Mouse (Mus musculus) T-helper 1 cell (primary cell): ENCODE measurements around the gene Myt1l.

Source experiments
- in situ Hi-C: fragments of 300-600 bp; cut with MboI, MseI; formaldehyde crosslinking; loops from one replicate; pipeline ENCODE4 v1.15.1; 2025; ENCODE audit warnings: high pct_unique_total_duplicates

Myt1l gene

DNA sequence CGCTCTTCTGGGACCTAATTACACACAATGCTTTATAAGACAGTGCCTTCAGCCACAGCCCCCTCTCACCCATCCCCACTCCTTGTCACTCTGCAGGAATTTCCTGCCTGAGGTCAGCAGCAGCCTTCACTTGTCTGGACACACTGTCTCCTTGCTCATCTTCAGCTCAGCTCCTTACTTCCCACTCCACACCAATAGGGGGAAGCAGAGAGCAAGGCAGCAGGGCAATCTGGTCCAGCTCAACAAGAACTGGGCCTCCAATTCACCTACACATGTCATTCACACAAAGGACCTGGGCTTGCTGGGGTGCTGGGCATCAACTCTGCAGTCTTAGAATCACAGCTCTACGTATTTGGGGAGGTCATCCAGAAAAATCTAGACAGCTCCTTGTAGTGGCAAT is 33.0 kb downstream of the Myt1l start:
- in situ Hi-C loops = no loop called here

DNA sequence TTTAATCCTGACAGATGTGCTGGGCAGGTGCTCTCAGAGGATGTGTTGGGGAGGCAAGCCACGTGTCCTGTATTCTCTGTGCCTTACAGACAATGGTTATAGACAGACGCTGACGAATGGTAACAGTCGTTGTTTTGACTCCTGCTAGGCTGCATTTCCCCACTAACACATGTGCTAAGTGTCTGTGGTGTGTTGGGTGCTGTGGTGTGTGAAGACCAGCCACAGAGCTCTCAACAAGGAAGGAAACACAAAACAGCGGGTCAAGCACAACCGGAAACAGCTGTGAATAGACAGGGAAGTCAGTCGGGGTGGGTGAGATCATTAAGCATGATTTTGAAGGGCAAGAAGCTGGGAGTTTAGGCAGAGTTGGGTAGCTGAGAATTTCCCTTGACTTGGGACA is 41.1 kb downstream of the Myt1l start:
- in situ Hi-C loops = no loop called here

DNA sequence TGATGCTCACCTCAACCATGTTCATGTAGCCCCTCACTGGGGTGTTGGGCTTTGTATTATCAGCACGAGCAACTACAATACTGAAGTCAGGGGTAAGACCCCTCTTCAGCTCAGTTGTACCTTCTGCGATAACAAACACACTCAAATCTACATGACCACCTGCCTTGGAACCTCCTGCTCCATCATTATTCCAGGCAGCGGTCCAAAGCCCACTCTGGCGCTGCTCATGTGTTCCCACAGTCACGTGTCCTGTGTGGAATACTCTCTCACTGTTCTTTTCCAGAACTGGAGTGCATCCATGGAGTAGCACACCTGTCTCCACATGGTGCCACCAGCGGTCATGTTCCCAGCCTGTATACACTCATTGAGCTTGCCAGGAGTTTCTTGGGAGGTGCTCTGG is 42.2 kb downstream of the Myt1l start:
- in situ Hi-C loops = no loop called here

DNA sequence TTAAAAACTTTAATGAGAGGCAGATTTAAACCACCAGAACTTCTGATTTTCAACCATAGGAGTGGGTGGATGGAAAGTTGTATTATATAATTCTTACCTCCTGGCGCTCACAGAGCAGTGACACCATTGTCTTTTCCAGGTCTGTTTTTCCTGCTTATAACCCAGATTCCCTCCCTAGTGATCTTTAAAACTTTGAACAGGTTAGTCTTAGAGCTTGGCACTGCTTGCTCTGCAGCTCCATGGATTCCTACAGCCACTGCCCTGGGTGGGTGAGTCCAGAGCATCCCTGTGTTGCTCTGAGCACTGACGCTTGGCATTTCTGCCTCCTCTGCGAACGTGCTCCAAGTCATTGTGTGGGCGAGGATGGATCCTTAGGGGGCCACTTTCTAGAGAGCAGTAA is 43.4 kb downstream of the Myt1l start:
- in situ Hi-C loops = no loop called here

DNA sequence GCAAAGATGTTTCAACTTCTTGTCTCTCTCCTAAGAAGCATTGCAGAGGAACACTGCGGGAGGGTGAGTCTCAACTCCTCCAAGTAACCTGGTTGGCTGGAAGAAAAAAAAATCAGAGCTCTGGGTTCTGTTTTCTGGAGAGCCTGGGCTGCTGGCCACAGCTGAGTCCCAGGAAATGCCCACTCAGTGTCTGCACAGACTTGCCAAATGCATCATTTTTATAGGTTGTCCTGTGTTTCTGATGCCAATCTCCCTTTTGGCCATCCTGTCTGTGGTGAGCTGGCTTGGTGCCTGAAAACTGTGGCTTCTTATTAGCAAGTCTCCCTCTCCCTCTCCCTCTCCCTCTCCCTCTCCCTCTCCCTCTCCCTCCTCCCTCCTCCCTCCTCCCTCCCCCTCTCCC is 65.6 kb downstream of the Myt1l start:
- in situ Hi-C loops = no loop called here

DNA sequence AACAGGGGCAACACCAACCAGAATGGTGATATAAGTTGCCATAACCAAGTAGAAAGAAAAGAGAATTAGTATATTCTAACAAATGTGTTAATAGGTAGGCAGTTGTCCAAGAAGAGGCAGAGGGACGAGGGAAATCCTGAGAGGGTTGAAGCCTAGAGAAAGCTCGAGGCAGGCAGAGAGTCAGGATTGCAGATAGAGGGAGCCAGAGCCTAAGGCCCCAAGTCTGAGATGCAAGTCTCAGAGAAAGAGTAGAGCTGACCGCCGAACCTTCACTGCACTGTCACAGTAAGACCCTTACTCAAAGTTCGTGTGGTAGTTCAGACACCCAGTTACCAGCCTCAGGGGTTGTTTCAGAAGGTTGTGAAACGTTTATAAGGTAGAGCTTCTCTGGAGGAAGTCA is 71.7 kb downstream of the Myt1l start:
- in situ Hi-C loops = no loop called here

DNA sequence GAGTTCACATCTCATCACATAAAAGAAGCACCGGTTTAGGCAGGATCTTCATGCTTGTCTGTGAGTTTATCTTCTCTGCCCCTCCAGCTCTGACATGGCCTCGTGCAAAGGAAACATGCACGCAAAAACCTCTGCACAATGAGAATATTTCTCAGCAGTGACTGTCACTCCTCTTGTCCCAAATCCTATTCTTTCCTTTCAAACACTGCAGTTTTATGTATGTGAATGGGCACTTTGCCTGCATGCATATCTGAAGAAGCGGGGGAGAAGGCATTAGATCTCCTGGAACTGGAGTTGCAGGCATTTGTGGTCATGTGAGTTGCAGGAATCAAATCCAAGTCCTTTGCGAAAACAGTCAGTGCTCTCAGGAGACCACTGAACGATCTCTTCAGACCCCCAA is 73.0 kb downstream of the Myt1l start:
- in situ Hi-C loops = no loop called here

DNA sequence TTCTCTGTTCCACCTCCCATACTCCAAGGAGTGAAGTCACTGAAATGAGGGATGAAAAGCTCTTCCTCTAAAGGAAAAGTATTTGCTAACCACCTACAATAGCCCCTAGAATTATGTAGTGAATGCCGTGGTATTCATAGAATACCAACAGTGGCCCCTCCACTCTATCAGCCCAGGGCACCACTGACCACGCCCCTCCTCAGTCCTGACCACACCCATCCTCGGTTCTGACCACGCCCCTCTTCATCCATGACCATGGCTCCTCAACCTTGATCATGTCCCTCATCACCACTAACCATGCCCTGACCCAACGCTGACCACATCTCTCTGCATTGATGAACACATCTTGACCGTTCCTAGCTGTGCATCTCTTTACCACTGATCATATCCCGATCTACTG is 76.5 kb downstream of the Myt1l start:
- in situ Hi-C loops = no loop called here

DNA sequence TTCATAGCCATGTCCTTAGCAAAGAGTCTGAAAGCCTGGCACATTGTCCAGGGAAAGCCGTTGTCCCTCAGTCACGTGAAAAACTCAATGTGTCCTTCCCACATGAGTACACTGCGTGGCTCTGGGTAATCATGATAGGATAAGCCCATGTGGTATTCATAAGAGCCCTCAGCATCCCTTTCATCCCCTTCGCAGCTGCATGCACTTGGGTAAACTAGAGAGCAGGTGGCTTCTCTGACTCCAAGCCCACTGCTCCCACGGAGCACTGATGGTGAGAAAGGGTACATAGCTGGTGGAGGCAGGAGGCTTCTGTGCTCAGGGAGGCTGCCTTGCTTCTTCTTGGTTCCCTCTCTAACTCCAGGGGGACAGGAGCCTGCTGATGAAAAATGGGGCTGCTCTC is 76.9 kb downstream of the Myt1l start:
- in situ Hi-C loops = no loop called here

DNA sequence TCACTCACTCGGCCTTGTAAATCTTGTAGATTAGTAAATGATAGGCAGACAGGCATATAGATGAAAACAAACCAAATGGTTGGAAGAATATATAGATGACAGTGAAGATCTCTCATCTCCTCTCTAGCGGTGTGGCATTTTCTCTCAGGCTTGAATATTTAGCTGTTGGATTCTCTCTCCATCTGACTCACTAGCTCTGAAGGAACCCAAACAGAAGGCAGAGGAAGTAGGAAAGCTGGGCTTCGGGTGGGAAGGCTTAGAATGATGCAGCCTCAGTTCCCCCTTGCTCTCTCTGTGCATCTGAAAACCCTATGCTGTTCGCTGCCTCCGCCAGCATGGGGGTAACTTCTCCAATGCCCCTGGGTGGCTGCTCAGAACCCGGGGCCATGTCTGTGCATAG is 78.0 kb downstream of the Myt1l start:
- in situ Hi-C loops = no loop called here

DNA sequence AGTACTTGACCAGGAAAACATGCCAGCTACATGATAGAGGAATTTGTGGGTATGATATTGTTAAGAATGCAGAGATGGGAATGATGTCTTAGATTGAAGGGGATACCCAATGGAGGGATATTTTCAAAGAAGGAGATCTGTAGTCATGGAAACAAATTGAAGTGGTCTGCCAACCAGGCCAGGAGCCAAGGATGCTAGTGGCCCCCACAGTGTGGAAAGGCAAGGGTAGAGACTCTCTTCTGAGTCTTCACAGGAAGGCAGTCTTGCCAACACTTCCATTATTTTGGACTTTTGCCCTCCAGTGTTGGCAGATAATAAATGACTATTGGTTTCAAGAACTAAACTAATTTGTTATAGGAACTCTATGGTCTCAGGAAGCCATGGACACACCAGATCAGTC is 89.6 kb downstream of the Myt1l start:
- in situ Hi-C loops = no loop called here

DNA sequence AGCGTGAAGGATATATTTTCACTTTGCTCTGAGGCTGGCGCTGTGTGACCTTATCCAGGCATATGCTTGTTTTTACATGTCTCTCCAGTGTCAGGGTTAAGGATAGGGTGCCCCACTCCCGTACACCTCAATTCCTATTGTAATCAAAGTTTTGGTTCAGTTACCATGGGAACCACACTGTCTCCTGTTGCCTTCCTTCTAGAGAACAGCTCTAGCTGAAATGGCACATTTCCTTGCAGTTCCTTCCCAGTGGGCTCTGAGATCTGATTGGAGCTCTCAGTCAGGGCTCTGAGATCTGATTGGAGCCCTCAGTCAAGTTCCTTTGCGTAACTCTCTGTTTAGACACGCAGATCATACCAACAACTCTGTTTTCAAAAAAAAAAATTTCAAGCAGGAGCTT is 93.3 kb downstream of the Myt1l start:
- in situ Hi-C loops = no loop called here

DNA sequence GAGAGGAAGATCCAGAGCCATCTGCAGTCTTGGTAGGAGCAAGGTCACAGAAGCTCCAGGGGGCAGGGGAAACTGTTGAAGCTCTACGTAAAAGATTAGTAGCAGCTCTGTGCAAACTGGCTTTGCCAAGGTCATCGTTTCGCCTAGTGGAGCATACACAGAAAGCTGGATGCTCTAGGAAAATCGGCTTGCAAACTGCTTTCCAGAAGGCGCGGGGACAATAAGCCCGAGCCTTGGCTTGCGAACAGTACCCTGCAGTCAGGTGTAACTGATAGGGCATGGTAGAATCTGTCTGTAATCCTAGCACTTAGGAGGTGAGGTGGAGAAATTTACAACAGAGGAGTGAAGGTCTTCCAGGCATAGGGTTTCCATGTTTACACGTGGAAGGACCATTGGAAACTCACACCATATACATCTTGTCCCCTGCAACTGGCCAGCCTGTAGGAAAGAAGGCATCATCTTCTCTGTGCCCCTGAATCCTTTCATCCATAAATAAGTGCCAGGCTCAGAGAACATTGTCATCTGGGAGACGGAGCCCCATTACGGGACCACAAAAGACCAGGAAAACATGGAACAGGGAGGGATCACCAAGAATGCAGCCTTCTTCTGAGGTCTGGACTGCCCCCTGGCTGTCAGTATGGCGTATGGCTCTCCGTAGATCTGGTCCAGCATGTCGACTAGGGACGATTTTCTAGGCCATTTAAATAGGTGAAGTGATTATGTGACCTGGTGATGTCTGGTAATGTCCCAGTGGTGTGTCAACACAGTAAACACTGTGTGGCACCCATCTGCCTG is 100.0 kb downstream of the Myt1l start:
- in situ Hi-C loops = no loop called here

DNA sequence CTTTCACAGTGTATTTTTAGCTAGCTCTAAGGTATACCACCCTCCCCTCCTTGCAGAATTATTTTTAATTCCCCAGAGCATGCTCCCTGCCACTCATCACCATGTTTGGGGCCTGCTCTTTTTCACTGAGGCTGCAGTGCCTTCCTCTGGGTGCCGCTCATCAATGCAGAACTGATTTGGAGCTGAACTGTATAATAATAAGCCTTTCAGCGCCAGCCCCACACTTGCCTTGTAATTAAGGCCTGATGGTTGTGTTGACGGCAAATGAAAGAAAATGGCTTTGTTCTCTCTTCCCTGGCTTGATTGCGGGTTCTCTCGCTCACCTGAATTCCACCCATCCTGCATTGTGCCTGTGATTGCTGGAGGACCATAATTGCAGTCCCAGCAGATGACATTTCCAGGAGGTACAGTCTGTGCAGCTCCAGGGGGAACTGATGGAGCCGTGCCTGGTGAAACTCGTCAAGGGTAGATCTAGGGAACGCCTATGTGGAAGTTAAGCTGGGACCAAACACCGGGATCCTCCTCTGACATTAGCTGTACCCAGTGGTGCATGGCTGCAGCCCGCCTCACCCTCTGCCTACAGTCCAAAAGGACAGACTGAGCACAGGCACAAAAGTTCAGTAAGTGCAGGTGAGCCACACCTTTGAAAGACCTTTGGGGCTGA is 101.8 kb downstream of the Myt1l start:
- in situ Hi-C loops = no loop called here

DNA sequence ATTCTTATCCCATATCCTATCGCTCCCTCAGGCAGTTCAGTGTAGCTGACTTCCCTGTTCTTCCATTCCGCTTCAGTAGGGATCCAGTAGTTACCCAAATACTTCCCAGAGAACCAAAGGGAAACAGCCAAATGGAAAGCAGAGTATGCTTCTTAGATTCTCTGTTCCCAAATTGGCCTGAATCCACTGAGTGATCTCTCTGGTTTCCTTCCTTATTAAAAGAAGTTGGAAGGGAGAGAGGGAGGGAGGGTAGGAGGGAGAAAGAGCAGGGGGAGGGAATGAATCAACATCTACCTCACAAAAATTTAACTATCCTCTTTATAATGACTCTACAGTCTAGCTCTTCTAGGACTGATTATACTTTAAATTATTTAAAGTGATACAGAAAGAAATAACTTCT is 106.3 kb downstream of the Myt1l start:
- in situ Hi-C loops = no loop called here

DNA sequence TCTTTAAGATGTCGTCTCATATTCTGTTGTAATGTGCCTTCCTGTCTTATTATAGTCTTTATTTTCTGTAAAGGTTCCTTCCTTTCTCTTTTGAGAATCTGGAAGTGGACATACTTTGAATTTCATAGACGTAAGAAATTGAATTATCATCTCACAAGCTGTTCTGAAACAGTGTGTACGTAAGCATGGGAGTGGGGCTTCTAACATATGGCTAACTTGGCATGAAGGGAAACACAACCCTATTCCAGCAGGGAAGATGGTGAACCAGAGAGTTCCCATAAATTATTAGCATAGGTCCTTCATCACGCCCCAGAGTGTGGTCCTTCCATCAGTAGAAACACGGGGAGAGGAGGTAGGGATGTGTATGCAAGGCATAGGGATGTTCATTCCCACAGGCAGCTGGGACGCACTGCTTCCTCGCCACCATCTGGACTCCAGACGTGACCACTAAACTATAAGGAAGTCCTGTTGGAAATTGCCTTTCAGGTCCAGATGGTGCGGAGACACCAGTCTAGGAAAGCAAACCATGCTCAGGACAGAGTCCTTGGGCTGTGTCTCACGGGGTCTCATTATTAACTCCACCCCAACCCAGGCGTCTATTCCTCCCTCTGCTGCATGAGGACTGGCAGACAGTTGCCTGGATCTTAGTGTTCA is 111.5 kb downstream of the Myt1l start:
- in situ Hi-C loops = no loop called here

DNA sequence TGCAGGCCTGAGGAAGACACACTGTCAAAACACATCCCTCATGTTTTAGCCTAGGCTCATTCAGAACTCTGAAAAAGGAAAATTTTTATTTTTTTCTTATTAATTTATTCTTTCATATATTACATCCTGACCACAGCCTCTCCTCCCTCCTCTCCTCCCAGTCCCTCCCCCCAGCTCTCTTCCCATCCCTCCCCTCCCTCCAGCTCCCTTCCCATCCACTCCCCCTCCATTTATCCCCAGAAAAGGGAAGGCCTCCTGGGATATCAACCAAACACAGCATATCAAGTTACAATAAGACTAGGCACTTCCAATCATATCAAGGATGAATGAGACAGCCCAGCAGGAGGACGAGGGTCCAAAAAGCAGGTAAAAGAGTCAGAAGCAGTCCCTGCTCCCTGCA is 112.0 kb downstream of the Myt1l start:
- in situ Hi-C loops = no loop called here

DNA sequence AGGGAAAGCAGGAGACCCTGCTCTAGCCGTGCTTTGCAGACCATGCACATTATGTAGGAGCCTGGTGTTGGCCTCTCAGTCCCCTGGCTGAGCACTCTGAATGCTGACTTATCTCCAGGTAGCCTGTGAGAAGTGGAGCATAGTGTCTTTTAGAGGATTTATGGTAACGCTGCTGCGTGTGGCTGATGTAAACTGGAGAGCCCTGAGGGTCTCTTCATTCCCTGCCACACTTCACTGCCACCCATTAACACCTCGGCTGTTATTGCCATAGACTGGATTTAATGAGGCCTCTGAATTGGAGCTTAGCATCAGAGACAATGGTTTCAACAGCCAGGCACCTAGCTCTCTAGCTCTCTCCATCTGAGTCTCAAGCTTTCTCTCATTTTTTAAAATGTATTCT is 114.7 kb downstream of the Myt1l start:
- in situ Hi-C loops = no loop called here

DNA sequence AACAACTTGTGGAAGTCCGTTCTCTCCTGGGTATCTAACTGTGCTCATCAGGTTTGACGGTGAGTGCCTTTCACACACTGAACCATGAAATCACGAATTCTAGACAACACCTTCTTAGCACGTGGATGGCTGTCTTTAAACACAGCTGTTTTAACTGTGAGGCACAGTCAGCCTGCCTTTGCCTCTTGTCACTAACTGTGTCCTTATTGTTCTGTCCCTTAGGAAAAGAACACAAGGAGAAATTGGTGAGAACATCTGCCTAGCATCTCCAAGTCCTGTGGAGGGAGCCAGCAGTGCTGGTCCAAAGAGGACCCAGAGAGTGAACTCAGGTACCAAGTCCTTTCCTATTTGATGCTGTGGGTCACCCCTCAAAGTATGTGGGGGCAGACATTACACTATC is 115.9 kb downstream of the Myt1l start:
- in situ Hi-C loops = no loop called here

DNA sequence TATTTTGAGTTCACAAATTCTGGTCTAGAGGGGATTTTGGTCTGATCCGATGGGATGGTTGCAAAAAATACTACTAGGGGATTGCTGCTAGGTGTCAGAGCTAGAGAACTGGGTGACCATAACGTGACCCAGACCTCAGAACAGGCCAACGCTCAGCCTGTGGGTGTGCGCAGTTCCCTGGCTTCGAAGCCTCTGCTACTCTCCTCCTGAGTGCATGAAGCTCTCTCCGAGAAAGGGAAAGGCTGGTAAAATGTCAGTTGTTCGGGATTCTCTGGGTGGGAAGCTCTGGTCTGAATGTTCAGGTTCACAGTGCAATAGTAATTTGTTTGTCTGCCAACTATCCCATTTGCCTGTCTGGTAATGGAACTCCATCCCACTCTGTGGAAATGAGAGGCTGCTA is 116.5 kb downstream of the Myt1l start:
- in situ Hi-C loops = no loop called here

DNA sequence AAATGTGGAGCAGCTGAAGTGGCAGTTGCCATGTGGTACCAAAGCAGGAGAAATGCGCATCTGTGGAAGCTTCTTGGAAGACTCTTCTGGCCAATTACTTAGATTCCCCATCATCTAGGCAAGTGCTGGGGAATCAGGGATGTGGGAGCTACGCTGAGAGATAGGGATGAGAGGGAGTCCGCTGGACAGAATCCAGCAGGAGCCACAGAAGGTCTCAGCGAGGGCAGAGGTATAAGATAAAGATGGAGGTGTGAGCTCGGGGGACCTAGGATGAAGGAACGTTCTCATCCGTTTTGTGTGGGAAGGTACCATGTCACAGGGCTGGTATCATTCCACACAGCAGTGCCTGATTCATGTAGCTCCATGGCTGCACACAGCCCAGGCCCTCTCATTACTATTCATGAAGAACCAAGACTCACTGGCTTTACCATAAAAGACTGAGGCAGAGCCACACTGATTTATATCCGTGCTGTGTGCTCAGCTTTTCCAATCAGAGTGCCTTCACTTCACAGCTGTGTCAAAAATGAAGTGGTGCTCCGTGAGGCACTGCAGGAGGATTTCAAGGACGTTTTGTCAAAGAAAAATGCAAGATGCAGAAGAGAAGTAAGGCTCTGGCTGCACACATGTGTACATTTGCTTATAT is 121.4 kb downstream of the Myt1l start:
- in situ Hi-C loops = no loop called here

DNA sequence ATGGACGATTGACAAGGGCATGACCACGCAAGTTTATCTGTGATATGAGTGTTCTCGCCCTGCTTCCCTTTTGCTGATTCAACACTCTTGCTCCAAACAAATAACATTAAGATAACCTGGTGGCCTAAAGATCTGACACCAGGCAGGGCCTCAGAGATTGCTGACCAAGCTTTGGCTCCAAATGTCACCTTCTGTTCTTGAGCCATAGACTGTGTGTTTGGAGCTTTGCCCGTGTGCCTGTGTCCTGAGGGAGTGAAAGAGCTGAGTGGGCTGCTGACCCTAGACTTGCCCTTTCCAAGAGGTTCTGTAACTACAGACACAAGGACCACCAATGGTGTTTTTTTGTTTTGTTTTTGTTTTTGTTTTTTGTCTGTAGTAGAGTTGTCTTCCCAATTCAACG is 124.3 kb downstream of the Myt1l start:
- in situ Hi-C loops = no loop called here

DNA sequence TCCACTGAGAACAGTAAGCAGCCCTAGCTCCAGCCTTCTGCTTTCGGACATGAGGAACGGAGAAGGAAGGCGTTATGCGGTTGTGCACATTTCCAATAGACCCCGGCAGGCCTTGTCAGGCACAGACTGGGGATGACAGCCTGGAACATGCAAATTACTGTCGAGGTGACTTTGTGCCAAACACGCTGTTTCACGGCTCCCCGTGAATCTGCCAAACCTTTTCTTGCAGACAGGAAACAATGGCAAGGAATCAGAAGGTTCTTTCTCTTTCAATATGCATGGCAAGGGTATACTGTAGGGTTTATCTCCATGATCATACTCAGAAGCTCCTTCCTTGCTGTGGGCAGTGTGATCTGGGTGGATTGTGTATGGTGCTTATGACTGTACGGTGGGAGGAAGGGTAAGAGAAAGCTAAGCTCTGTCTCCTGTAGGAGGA is 127.0 kb downstream of the Myt1l start:
- in situ Hi-C loops = no loop called here
